Comparison of ENCODE assay signal across 8 mouse cellular contexts in genomic region chr6:31642451-31642942, GRCm38 (mm10).
DNase-seq lines count a peak whose midpoint lies in the region; ATAC-seq and TF ChIP-seq lines count a peak whose summit lies in the region.

No protein-coding gene starts in this region.

- no peak for TF ChIP-seq CTCF in hindbrain, postnatal 0 days (IDR thresholded peaks at IDR 0.05; ENCODE audit: low read depth)

- no peak overlapping the region for H3K4me2 ChIP-seq in forebrain, embryonic 15.5 days (replicated peaks)
- H3K4me2 ChIP-seq in hindbrain, postnatal 0 days (ENCODE audit: low read depth, low read length): peak overlapping the region; percentile 13; the same call in 1 of the 2 replicates
- peak overlapping the region; percentile 43 for H3K4me2 ChIP-seq in liver, embryonic 12.5 days

- no peaks in the 10 kb centered on the region for H3K9me3 ChIP-seq in forebrain, embryonic 10.5 days
- H3K9me3 ChIP-seq in forebrain, embryonic 15.5 days: no peaks in the 10 kb centered on the region
- no peaks in the 10 kb centered on the region for H3K9me3 ChIP-seq in hindbrain, postnatal 0 days (ENCODE audit: low read length)
- H3K9me3 ChIP-seq in liver, embryonic 12.5 days (replicated peaks): no peaks in the 10 kb centered on the region

- H3K36me3 ChIP-seq in forebrain, embryonic 10.5 days (replicated peaks): no peaks in the 10 kb centered on the region
- no peaks in the 10 kb centered on the region for H3K36me3 ChIP-seq in forebrain, embryonic 15.5 days
- no peaks in the 10 kb centered on the region for H3K36me3 ChIP-seq in hindbrain, postnatal 0 days (ENCODE audit: insufficient read depth, low read length)
- no peaks in the 10 kb centered on the region for H3K36me3 ChIP-seq in liver, embryonic 12.5 days

- no peak for DNase-seq in forebrain, embryonic 10.5 days (ENCODE audit: extremely low spot score, low spot score)
- peak; percentile 78 for DNase-seq in adrenal gland, adult 2 months
- DNase-seq in gastrocnemius, postnatal 10 days: peak; percentile 44
- DNase-seq in hindbrain, postnatal 0 days (ENCODE audit: low spot score): peak; percentile 12
- DNase-seq in thymus, postnatal 0 days (ENCODE audit: low spot score): peak; percentile 37
- DNase-seq in urinary bladder, postnatal 4 days (ENCODE audit: low spot score in 2 of 2): no peak

- peaks cover 14% of the 10 kb centered on the region for H3K27me3 ChIP-seq in forebrain, embryonic 10.5 days (ENCODE audit: poor library complexity, severe bottlenecking)
- no peaks in the 10 kb centered on the region for H3K27me3 ChIP-seq in forebrain, embryonic 15.5 days
- no peaks in the 10 kb centered on the region for H3K27me3 ChIP-seq in hindbrain, postnatal 0 days (ENCODE audit: insufficient read depth, low read length)
- H3K27me3 ChIP-seq in liver, embryonic 12.5 days (replicated peaks): no peaks in the 10 kb centered on the region

- 37% methylated on average over 13 of the region's 13 CpGs for WGBS in forebrain, embryonic 10.5 days
- 20% methylated on average over 13 of the region's 13 CpGs for WGBS in forebrain, embryonic 15.5 days
- WGBS in hindbrain, postnatal 0 days: 19% methylated on average over 13 of the region's 13 CpGs
- WGBS in liver, embryonic 12.5 days (ENCODE audit: insufficient replicate concordance): 6% methylated on average over 13 of the region's 13 CpGs

- no peak; the same call in 1 of the 2 replicates for ATAC-seq in forebrain, embryonic 15.5 days (replicated peaks)
- peak; percentile 73 for ATAC-seq in hindbrain, postnatal 0 days
- peak; percentile 55 for ATAC-seq in liver, embryonic 12.5 days

- no peak overlapping the region for H3K4me3 ChIP-seq in forebrain, embryonic 10.5 days
- no peak overlapping the region for H3K4me3 ChIP-seq in forebrain, embryonic 15.5 days
- H3K4me3 ChIP-seq in hindbrain, postnatal 0 days (ENCODE audit: low read length): no peak overlapping the region
- no peak overlapping the region for H3K4me3 ChIP-seq in liver, embryonic 12.5 days

- peak overlapping the region; percentile 74 for H3K27ac ChIP-seq in forebrain, embryonic 10.5 days
- H3K27ac ChIP-seq in forebrain, embryonic 15.5 days (replicated peaks): no peak overlapping the region
- H3K27ac ChIP-seq in hindbrain, postnatal 0 days: no peak overlapping the region
- peak overlapping the region; percentile 77 for H3K27ac ChIP-seq in liver, embryonic 12.5 days

- H3K9ac ChIP-seq in forebrain, embryonic 15.5 days (replicated peaks): no peak overlapping the region
- H3K9ac ChIP-seq in hindbrain, postnatal 0 days (replicated peaks; ENCODE audit: low read length): no peak overlapping the region
- H3K9ac ChIP-seq in liver, embryonic 12.5 days: peak overlapping the region; percentile 25

- peaks cover 25% of the 10 kb centered on the region for H3K4me1 ChIP-seq in forebrain, embryonic 10.5 days
- peaks cover 6% of the 10 kb centered on the region for H3K4me1 ChIP-seq in forebrain, embryonic 15.5 days
- no peaks in the 10 kb centered on the region; the same call in 1 of the 2 replicates for H3K4me1 ChIP-seq in hindbrain, postnatal 0 days (ENCODE audit: insufficient read depth, low read length)
- H3K4me1 ChIP-seq in liver, embryonic 12.5 days: peaks cover 83% of the 10 kb centered on the region

Comparison
In these comparisons a context has a peak if more than half of its experiments do, and no peak if none do; other contexts are left out.
1. H3K27ac ChIP-seq: peak in forebrain, embryonic 10.5 days (single experiment) and liver, embryonic 12.5 days (single experiment); none in forebrain, embryonic 15.5 days (single experiment) and hindbrain, postnatal 0 days (single experiment).
2. DNase-seq: peak in adrenal gland, adult 2 months (single experiment), gastrocnemius, postnatal 10 days (single experiment), hindbrain, postnatal 0 days (single experiment) and thymus, postnatal 0 days (single experiment); none in forebrain, embryonic 10.5 days (single experiment) and urinary bladder, postnatal 4 days (0 of 2).